Mouse (Mus musculus) brain, embryonic 14.5 days (tissue): ENCODE results near the gene Fgb.

Source experiments
- CTCF ChIP-seq: fragments of 200-500 bp; IDR thresholded peaks from 2 replicates; pipeline ENCODE4 v1.5.1; 2012; ENCODE audit warnings: inconsistent platforms, mild to moderate bottlenecking, moderate library complexity, borderline replicate concordance; ENCODE audit not compliant: insufficient read depth, insufficient read length; ENCODE audit errors: extremely low read depth
- POLR2A ChIP-seq: fragments of 200-500 bp; IDR thresholded peaks from 2 replicates; pipeline ENCODE4 v1.6.1; 2012; ENCODE audit warnings: mild to moderate bottlenecking, inconsistent platforms, borderline replicate concordance; ENCODE audit not compliant: poor library complexity, insufficient read depth, insufficient read length, severe bottlenecking; ENCODE audit errors: extremely low read depth

DNA sequence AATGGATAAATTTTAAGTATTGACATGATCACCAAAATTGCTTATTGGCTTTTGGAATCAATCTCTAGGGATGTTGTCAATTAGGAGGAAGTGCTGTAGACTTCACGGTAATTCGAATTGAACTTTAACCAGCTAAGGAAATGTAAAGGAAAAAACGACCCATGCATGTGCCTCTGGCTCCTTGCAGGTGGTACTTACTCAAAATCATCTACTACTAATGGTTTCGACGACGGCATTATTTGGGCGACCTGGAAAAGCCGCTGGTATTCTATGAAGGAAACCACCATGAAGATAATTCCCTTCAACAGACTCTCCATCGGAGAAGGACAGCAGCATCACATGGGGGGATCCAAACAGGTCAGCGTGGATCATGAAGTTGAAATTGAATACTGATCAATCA is 35.7 kb downstream of the Fgb start:
- TF ChIP-seq CTCF (no peak), POLR2A (no peak)
